Mouse (Mus musculus): ENCODE data around the gene Dhx40.
A peak's percentile ranks its signal among the peaks of the same experiment; 100 is the strongest.

Dhx40 gene

GRCm38 (mm10) chr11:86807505-86807989 lies at the start of gene Dhx40:
TSS of gene Dhx40 (minus strand) at chr11:86807746.
- DNase-seq (ENCODE audit: low spot score in 2 of 2), result peak; percentile 81 to 91

GRCm38 (mm10) chr11:86855639-86856425 lies 48.3 kb upstream of the Dhx40 start:
- DNase-seq (ENCODE audit: low spot score in 2 of 2), result no peak

- no peak for DNase-seq (ENCODE audit: low spot score in 2 of 2)
These were observed 45.5 kb upstream of the Dhx40 start for GRCm38 (mm10) chr11:86853081-86853480.

- DNase-seq (ENCODE audit: low spot score in 2 of 2), result no peak
These were observed 45.0 kb upstream of the Dhx40 start for GRCm38 (mm10) chr11:86852534-86853054.

GRCm38 (mm10) chr11:86851714-86852533 lies 44.4 kb upstream of the Dhx40 start:
- DNase-seq (ENCODE audit: low spot score in 2 of 2), result no peak

GRCm38 (mm10) chr11:86851234-86851671 lies 43.7 kb upstream of the Dhx40 start:
- DNase-seq (ENCODE audit: low spot score in 2 of 2), result no peak

- DNase-seq (ENCODE audit: low spot score in 2 of 2), result no peak
These were observed 36.3 kb upstream of the Dhx40 start for GRCm38 (mm10) chr11:86843831-86844230.

GRCm38 (mm10) chr11:86841261-86841660 lies 33.7 kb upstream of the Dhx40 start:
- DNase-seq (ENCODE audit: low spot score in 2 of 2), result no peak

GRCm38 (mm10) chr11:86840511-86841154 lies 33.1 kb upstream of the Dhx40 start:
- DNase-seq (ENCODE audit: low spot score in 2 of 2), result no peak

GRCm38 (mm10) chr11:86839716-86840447 lies 32.3 kb upstream of the Dhx40 start:
- no peak for DNase-seq (ENCODE audit: low spot score in 2 of 2)

- no peak for DNase-seq (ENCODE audit: low spot score in 2 of 2)
These were observed 31.2 kb upstream of the Dhx40 start for GRCm38 (mm10) chr11:86838792-86839191.

GRCm38 (mm10) chr11:86836366-86836765 lies 28.8 kb upstream of the Dhx40 start:
- peak; percentile 68 to 80 for DNase-seq (ENCODE audit: low spot score in 2 of 2)

- no peak for DNase-seq (ENCODE audit: low spot score in 2 of 2)
These were observed 27.2 kb upstream of the Dhx40 start for GRCm38 (mm10) chr11:86834628-86835338.

GRCm38 (mm10) chr11:86834050-86834449 lies 26.5 kb upstream of the Dhx40 start:
- peak; percentile 12 to 32 for DNase-seq (ENCODE audit: low spot score in 2 of 2)

- no peak for DNase-seq (ENCODE audit: low spot score in 2 of 2)
These were observed 25.6 kb upstream of the Dhx40 start for GRCm38 (mm10) chr11:86833153-86833552.

GRCm38 (mm10) chr11:86828396-86828795 lies 20.9 kb upstream of the Dhx40 start:
- no peak for DNase-seq (ENCODE audit: low spot score in 2 of 2)

GRCm38 (mm10) chr11:86827476-86828245 lies 20.1 kb upstream of the Dhx40 start:
- DNase-seq (ENCODE audit: low spot score in 2 of 2), result no peak

- no peak for DNase-seq (ENCODE audit: low spot score in 2 of 2)
These were observed 16.9 kb upstream of the Dhx40 start for GRCm38 (mm10) chr11:86824433-86824832.

- DNase-seq (ENCODE audit: low spot score in 2 of 2), result no peak
These were observed 15.0 kb upstream of the Dhx40 start for GRCm38 (mm10) chr11:86822531-86822930.

GRCm38 (mm10) chr11:86819536-86819935 lies 12.0 kb upstream of the Dhx40 start:
- DNase-seq (ENCODE audit: low spot score in 2 of 2), result no peak
